Mouse (Mus musculus): ENCODE data around the gene Haus8. TPM values are rescaled to one million over a fixed set of nuclear protein-coding genes. Genes with fewer than 3 reads are reported as not detected.
A peak's percentile ranks its signal among the peaks of the same experiment; 100 is the strongest.
"Not testable (repeated sequence)": the region's sequence is repeated elsewhere in the genome, so short reads cannot be mapped to it uniquely, and the experiment has no call there.

Haus8 gene
- total RNA-seq, 1 experiment from 2014 or later: 89.4 TPM

DNA sequence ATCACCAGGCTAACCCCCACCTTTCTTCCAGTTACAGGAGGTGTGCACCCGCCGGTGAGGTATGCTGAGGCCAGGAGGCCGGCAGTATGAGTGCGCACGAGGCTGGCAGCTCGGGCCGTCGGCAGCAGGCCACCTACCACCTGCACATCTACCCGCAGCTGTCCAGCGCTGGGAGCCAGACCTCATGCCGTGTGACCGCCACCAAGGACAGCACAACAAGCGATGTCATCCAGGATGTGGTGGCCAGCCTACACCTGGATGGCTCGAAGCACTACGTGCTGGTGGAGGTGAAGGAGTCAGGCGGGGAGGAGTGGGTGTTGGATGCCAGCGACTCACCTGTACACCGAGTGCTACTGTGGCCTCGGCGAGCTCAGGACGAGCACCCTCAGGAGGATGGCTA lies 17.5 kb upstream of the Haus8 start:
- no peak for ATAC-seq (ENCODE audit: extremely low read depth, insufficient number of reproducible peaks, low FRiP score, poor library complexity, severe bottlenecking)

DNA sequence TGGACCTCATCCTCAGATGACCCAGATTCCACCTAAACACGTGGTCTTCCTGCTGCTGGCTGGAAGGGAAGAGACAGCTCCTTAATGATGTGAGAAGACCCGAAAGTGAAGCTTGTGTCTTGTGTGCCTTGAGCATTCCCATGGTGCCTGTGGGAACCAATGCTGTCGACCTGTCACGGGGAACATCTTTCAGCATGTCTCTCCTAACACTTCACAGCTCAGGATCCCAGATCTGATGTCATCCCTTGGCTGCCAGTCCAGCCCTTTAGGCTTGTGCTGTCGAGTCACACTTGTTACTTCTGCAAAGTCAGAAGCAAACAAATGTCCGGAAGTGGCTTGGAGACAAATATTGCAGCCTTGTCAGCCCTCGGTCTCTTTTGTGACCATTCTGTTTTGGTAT lies 16.4 kb upstream of the Haus8 start:
- ATAC-seq (ENCODE audit: extremely low read depth, insufficient number of reproducible peaks, low FRiP score, poor library complexity, severe bottlenecking): no peak

DNA sequence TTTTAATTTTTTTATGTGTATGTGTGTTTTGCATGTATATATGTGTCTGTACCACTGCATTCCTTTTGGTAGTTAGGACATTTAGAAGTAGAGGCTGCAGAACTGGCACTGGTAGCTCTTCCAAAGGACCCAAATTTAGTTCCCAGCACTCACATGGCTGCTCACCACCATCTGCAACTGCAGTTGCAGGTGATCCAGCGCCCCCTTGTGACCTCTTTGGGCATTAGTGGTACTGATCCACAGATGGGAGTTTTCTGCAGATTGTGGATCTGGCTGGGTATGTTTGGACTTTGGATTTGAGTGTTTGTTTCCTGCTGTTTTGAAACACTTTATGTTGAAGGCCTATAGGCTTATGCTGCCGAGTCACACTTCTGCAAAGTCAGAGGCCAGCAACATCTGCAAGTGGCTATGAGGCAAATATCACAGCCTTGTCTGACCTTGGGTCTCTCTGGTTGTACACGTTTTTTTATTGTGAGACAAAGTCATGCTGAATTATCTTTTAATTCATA lies 15.8 kb upstream of the Haus8 start:
- ATAC-seq (ENCODE audit: extremely low read depth, insufficient number of reproducible peaks, low FRiP score, poor library complexity, severe bottlenecking): no peak

DNA sequence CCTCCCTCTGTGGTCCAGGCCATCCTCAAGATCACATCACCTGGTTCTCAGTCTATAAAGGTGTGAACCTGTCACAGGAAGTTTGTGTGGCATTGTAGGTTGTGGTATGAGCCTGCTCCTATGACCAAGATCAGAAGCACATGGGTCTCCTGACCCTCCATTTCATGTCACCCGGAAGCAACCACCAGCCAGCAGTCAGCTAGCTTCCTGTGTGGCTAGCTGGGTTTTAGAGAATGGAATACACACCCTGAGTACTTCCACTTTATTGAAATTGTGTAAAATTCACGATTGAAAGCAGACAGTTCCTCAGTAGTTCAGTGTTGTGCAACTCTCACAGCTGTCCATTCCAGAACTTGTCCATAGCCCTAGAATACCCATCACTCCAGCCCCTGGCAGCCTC lies 13.5 kb upstream of the Haus8 start:
- ATAC-seq (ENCODE audit: extremely low read depth, insufficient number of reproducible peaks, low FRiP score, poor library complexity, severe bottlenecking): peak; percentile 35; the same call in 1 of the 2 replicates

DNA sequence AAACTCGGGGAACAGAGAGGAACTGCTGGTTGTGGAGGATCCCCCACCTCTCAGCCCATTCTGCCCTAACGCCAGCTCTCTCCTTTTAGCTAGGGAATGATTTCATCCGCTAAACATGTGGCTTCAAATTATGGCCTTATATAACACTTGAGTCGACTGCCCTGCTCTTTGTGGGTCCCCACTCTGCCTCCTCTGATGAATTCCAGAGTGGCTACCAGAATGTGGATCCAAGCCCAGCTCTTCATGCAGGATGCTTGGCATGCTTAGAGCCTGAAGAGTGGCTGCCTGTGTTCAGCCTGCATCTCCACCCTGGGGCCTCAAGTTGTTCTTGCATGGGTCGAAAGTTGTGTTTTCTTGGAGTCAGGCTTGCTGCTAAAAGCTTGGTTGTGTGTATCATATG lies 9.9 kb upstream of the Haus8 start:
- ATAC-seq (ENCODE audit: extremely low read depth, insufficient number of reproducible peaks, low FRiP score, poor library complexity, severe bottlenecking): no peak

DNA sequence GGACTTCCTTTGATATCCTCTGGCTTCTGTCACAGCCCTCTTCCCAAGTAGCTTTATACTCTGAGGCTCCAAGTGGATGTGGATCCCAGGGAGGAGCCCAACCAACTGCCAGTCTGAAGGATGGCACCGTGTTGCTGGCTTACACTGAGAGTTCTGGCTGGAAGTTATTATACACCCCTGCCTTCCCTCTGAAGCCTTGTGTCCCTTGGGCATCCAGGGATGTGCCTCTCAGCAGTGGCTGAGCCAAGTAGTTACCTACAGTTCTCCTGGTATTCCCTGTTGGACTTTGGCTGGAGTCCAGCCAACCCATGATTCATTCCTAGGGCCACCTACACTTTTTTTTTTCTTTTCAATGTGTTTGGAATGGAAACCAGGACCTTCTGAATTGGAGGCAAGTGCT lies 9.0 kb upstream of the Haus8 start:
- not testable (repeated sequence) for ATAC-seq (ENCODE audit: extremely low read depth, insufficient number of reproducible peaks, low FRiP score, poor library complexity, severe bottlenecking)

DNA sequence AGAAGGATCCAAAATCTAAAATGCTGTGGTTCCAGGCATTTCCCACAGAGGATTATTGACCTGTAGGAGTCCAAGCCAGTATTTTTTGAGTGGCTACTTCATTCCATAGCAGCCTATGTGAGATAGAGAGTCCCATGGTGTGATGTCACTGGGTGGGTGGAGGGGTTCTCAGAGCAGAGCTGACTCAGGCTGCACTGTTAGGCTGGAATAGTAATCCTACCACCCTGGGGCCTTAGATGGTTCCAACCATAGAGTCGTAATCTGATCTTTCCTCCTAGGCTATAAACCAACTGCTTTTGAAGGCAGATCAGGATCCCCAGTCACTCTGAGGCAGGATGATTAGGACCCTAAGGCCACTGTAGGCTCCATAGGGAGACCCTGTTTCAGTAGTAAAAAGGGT lies 6.7 kb upstream of the Haus8 start:
- not testable (repeated sequence) for ATAC-seq (ENCODE audit: extremely low read depth, insufficient number of reproducible peaks, low FRiP score, poor library complexity, severe bottlenecking)

DNA sequence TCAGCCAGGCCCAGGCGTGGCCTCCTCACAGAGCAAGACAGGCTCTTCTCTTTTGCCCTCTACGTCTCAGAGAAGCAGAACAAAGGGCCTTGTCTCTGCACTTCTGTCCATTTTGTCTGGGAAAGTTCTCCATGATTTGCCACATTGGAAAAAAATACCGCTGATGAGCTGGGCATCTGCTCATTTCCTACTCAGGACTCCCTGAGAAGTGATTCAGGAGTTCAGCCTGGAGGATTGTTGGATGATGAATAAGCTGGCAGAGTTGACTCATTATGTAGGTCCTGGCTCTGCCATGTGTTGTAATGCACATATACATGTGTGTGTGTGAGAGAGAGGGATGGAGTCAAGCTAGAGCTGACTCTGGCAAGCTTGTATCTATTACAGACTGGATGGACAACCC lies 3.4 kb upstream of the Haus8 start:
- no peak for ATAC-seq (ENCODE audit: extremely low read depth, insufficient number of reproducible peaks, low FRiP score, poor library complexity, severe bottlenecking)

DNA sequence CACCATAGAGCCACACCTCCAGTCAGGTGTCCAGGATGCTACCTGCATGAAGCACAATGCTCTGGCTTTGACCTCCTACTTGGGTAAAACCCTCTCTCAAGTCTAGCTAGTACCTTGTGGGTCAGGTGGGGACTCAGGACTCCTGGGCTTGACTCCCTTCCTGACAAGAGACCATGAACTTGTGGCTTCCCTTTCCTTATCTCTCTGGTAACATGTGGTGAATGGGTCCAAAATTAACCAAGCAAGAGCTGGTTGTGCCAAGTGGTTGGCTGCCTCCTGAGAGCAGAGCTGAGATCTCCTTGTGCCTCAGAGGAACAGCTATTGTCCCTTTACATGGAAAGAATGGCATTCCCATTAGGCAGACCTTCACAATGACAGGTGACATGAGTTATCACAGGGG lies 1.7 kb upstream of the Haus8 start:
- no peak for ATAC-seq (ENCODE audit: extremely low read depth, insufficient number of reproducible peaks, low FRiP score, poor library complexity, severe bottlenecking)

DNA sequence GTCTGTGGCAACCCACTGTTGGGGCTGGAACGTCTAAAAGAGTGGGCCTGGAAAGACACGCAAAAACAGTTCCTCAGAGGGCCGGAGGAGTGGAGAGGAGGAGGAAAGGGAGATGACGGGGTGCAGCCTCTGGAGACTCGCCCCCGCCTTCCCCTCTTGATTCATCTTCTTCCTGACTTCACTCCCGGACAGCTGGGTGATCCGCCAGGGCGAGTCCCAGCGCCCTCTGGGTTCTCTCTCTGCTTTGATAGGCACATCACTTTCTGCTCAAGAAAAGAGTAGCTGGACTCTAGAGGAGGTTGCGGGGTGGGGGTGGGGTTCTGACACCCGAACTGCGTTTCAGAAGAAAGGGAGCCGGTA lies 397 bp upstream of the Haus8 start:
- no peak for ATAC-seq (ENCODE audit: extremely low read depth, insufficient number of reproducible peaks, low FRiP score, poor library complexity, severe bottlenecking)

DNA sequence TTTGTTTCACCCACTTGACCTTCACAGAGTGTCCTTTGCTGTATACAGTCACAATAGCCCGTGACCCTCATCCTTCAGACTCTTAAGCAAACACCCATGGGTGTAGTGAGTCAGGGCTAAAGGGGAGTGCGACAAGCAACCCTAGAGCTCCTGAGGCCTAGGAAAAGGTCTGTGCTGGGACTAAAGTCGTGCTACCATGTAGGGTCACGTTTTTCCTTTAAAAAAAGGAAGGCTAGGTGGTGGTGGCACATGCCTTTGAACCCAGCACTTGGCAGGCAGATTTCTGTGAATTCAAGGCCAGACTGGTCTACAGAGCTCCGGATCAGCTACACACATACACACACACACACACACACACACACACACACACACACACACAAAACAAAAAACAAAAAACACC lies 1.1 kb downstream of the Haus8 start:
- no peak for ATAC-seq (ENCODE audit: extremely low read depth, insufficient number of reproducible peaks, low FRiP score, poor library complexity, severe bottlenecking)

DNA sequence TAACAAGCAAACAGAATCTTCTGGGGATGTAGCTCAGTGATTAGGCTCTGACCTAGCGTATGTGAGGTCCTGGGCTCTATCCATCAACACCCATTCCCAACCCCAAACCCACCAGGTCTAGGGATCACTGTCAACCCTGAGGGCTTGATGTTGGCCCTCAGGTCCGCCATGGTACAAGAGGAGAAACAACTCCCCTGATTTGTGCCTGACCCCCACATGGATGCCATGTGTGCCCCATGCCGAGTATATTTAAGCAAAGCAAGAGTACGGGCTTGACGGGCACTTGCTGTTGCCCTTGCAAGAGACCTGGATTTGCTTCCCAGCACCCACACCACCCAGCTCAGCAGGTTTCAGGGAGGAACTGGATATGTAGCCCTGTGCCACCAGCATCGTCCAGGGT lies 4.4 kb downstream of the Haus8 start:
- not testable (repeated sequence) for ATAC-seq (ENCODE audit: extremely low read depth, insufficient number of reproducible peaks, low FRiP score, poor library complexity, severe bottlenecking)

DNA sequence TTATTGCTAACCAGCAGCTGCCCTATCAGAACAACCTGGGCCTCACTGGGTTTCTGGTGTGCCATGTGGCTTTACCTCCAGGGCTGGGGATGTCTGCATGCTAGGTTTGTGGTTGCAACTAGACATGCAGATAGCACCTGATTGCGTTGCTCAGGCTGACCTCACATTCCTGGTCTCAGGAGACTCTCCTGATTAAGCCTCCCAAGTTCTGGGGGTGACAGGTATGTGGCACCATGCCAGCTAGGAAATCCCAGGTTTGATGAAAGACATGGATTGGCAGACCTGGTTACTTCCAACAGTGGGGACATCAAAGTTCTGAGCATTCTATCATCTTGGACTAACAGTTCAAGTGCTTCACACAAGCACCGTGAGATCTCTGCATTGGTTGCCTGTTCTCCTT lies 5.0 kb downstream of the Haus8 start:
- no peak for ATAC-seq (ENCODE audit: extremely low read depth, insufficient number of reproducible peaks, low FRiP score, poor library complexity, severe bottlenecking)

DNA sequence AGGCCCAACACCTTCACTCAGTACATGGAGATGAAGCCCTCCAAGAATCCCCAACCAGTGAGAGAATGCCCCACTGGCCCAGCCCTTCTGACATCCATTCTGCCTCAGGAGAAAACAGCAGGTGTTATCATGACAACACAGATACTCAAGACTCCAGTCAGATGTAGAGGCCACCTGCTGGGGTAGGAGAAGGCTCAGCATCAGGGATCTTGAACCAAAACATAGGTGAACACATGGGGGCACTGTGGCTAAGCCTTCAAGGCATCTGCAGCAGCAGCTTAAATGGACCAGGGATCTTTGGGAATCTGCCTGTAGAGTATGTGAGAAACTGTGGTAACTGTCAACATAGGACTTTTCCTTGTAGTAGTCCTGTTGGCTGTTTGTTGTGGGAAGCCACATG lies 11.5 kb downstream of the Haus8 start:
- no peak for ATAC-seq (ENCODE audit: extremely low read depth, insufficient number of reproducible peaks, low FRiP score, poor library complexity, severe bottlenecking)

DNA sequence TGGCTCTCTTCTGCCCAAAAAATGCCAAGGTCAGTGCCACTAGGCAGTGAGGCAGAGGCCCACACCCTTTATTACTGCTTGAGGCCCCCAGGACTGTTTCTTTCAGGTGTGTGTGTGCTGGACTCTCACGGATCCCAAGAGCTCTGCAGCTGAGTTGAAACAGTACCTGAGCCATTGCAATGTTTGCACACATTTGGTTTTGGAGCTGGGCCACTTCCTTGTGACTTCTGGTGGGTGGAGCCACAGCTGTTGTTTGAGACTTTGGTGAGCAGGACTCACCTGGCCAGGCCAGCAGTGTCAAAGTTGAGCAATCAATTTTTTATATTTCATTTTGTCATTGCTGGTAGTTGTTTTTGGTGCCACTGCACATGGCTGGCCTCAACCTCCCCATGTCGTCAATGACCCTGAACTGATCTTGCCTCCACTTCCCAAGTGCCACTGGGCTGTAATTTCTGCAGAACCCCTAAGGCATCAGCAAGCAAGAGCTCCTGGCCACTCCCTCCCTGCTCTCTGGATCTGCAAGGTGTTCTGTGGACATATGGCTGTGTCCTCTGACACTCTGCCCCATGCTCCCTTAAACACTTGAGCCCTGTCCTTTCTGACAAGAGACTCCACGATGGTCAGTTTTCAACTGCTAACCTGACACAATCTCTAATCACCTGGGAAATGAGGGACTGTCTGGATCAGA lies 16.0 kb downstream of the Haus8 start:
- ATAC-seq (ENCODE audit: extremely low read depth, insufficient number of reproducible peaks, low FRiP score, poor library complexity, severe bottlenecking): no peak

DNA sequence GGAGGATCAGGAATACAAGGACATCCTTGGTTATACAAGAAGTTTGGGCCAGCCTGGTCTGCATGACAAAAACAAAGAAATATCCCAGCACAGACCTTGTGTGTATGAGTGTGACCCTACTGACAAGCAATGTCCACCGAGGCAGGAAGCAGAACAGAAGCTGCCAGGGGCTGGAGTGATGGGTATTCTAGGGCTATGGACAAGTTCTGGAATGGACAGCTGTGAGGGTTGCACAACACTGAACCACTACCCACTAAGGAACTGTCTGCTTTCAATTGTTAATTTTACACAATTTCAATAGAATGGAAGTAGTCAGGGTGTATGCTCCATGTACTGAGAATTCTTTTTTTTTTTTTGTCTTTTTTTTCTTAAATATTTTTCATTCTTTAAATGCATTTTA lies 24.5 kb downstream of the Haus8 start:
- ATAC-seq (ENCODE audit: extremely low read depth, insufficient number of reproducible peaks, low FRiP score, poor library complexity, severe bottlenecking): no peak

DNA sequence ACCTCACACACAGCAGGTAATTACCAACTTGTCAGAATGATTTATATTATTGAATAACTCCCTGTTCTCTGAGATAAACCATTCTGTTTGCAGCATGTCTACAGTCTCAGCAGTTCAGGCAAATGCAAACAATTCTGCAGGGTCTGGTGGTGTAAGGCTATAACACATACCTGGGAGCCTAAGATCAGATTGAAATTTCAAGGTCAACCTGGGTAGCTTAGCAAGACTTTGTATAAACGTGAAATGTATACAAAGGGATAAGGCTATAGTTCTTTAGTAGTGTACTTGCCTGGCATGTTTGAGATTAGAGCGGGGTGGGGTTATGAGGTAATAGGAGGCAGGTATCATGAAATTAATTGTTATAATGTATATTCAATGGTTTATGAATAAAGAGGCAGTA lies 30.0 kb downstream of the Haus8 start:
- no peak for ATAC-seq (ENCODE audit: extremely low read depth, insufficient number of reproducible peaks, low FRiP score, poor library complexity, severe bottlenecking)

DNA sequence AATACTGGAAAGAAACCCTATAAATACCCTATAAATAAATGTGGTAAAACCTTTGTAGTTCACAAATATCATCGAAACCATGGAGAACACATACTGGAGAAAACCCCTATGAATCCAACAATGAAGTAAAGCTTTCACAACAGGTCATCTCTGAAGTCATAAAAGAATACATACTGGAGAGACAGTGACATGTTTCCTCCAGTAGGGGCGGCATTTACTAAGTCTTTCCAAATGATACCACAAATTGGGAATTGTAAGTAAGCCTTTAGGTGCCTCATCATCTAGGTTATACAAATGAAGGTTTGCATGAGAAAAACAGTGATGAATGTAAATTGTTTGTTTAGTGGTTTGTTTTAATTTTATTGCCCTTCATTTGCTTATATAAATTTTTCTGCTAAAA lies 48.2 kb downstream of the Haus8 start:
- ATAC-seq (ENCODE audit: extremely low read depth, insufficient number of reproducible peaks, low FRiP score, poor library complexity, severe bottlenecking): 0 out of 2 replicates have a peak, but pooled peaks have one; percentile 46

DNA sequence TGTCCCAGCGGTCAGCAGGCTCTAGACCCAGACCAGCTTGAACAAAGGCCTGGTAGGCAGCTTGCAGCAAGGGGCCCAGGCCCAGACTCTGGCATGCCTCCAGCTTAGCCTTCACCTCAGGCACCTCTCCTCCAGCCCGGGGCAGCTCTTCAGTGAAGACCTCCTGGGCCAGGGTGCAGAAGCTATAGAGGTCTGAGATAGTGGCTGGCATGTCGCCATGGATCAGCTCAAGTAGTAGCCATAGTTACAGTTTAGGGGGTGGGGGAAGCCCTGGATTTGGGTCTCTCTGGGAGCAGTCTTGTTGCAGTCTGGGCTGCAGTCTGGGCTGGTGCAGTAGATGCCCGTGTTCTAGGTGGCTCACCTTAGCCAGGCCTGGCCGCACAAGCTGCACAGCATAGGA lies 58.5 kb downstream of the Haus8 start:
- not testable (repeated sequence) for ATAC-seq (ENCODE audit: extremely low read depth, insufficient number of reproducible peaks, low FRiP score, poor library complexity, severe bottlenecking)

DNA sequence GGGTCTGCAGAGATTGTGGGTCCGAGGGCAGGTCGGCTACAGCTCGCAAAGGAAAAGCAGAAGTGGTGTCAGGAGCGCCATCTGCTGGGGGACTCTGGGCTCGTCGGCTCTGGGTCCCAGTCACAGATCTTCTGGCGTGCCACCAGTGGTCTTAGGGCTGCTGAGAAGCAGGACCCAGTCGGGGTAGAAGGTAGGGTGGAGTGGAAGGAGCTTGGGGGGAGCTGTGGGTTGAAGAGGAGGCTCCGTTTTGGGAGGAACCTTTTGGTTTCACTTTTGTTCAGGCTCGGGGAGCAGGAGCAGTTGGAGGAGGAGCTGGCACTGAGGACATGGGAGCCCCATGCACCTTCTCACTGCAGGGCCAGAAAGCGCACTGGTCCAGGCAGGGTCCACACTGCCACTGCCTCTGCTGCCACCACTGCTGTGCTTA lies 67.2 kb downstream of the Haus8 start:
- peak; percentile 63 for ATAC-seq (ENCODE audit: extremely low read depth, insufficient number of reproducible peaks, low FRiP score, poor library complexity, severe bottlenecking)
